Mouse (Mus musculus): ENCODE measurements around the gene Elovl5. TPM values are rescaled to one million over a fixed set of nuclear protein-coding genes. Genes with fewer than 3 reads are reported as not detected.

Elovl5 gene
- total RNA-seq, 2 experiments from 2014 or later = 9.3 to 11.8 TPM

- no peak for DNase-seq
Observed at GRCm38 (mm10) chr9:77928769-77929168, 11.6 kb downstream of the Elovl5 start.

GRCm38 (mm10) chr9:77929296-77929695 is 12.1 kb downstream of the Elovl5 start:
- no peak for DNase-seq

GRCm38 (mm10) chr9:77930036-77930859 is 13.1 kb downstream of the Elovl5 start:
- DNase-seq = no peak

- no peak for DNase-seq
Observed at GRCm38 (mm10) chr9:77930860-77931184, 13.7 kb downstream of the Elovl5 start.

- DNase-seq = no peak
Observed at GRCm38 (mm10) chr9:77931740-77932139, 14.6 kb downstream of the Elovl5 start.

- no peak for DNase-seq
Observed at GRCm38 (mm10) chr9:77935818-77936611, 18.9 kb downstream of the Elovl5 start.

GRCm38 (mm10) chr9:77937875-77938274 is 20.7 kb downstream of the Elovl5 start:
- DNase-seq = no peak

- DNase-seq = peak; percentile 57
Observed at GRCm38 (mm10) chr9:77938761-77939553, 21.8 kb downstream of the Elovl5 start.

- DNase-seq = no peak
Observed at GRCm38 (mm10) chr9:77939554-77939920, 22.4 kb downstream of the Elovl5 start.

- no peak for DNase-seq
Observed at GRCm38 (mm10) chr9:77941058-77941457, 23.9 kb downstream of the Elovl5 start.

GRCm38 (mm10) chr9:77941836-77942235 is 24.7 kb downstream of the Elovl5 start:
- DNase-seq = no peak

- no peak for DNase-seq
Observed at GRCm38 (mm10) chr9:77942411-77942810, 25.2 kb downstream of the Elovl5 start.

- no peak for DNase-seq
Observed at GRCm38 (mm10) chr9:77943316-77943715, 26.2 kb downstream of the Elovl5 start.

- DNase-seq = no peak
Observed at GRCm38 (mm10) chr9:77944195-77944594, 27.0 kb downstream of the Elovl5 start.

GRCm38 (mm10) chr9:77945792-77946666 is 28.9 kb downstream of the Elovl5 start:
- DNase-seq = no peak

- no peak for DNase-seq
Observed at GRCm38 (mm10) chr9:77948214-77948613, 31.1 kb downstream of the Elovl5 start.

- DNase-seq = no peak
Observed at GRCm38 (mm10) chr9:77949753-77950268, 32.6 kb downstream of the Elovl5 start.

GRCm38 (mm10) chr9:77950841-77951475 is 33.8 kb downstream of the Elovl5 start:
- no peak for DNase-seq

GRCm38 (mm10) chr9:77951971-77952370 is 34.8 kb downstream of the Elovl5 start:
- no peak for DNase-seq

GRCm38 (mm10) chr9:77953053-77953452 is 35.9 kb downstream of the Elovl5 start:
- DNase-seq = no peak

- DNase-seq = no peak
Observed at GRCm38 (mm10) chr9:77954496-77954895, 37.3 kb downstream of the Elovl5 start.
